Mouse (Mus musculus): ENCODE results near the gene Zfand6. TPM values are rescaled to one million over a fixed set of nuclear protein-coding genes. Genes with fewer than 3 reads are reported as not detected.

Zfand6 gene
- polyA plus RNA-seq, 1 experiment = 287 TPM

- no peak overlapping the region for H3K4me3 ChIP-seq (ENCODE audit: control insufficient read depth, low read depth, low read length)
- no peak overlapping the region for H3K27ac ChIP-seq (ENCODE audit: control insufficient read depth, insufficient read depth, low read depth, low read length)
- H3K4me1 ChIP-seq (ENCODE audit: control insufficient read depth, insufficient read depth, low read length) = no peaks in the 10 kb centered on the region
- no peak for TF ChIP-seq CTCF (IDR thresholded peaks at IDR 0.05; ENCODE audit: control insufficient read depth, insufficient read depth, insufficient replicate concordance, low read depth, low read length)
- no peak for TF ChIP-seq POLR2A (IDR thresholded peaks at IDR 0.05; ENCODE audit: control insufficient read depth, low read depth, low read length)
- H3K36me3 ChIP-seq (ENCODE audit: control insufficient read depth, insufficient read depth, low read length) = no peaks in the 10 kb centered on the region
- H3K27me3 ChIP-seq (ENCODE audit: control insufficient read depth, insufficient read depth, low read length) = no peaks in the 10 kb centered on the region
These were observed 17.1 kb upstream of the Zfand6 start for GRCm38 (mm10) chr7:84706877-84707276.

GRCm38 (mm10) chr7:84690101-84690509 lies 346 bp upstream of the Zfand6 start:
- no peaks in the 10 kb centered on the region for H3K36me3 ChIP-seq (ENCODE audit: control insufficient read depth, insufficient read depth, low read length)
- H3K27ac ChIP-seq (ENCODE audit: control insufficient read depth, insufficient read depth, low read depth, low read length) = peak overlapping the region; percentile 55
- TF ChIP-seq CTCF (IDR thresholded peaks at IDR 0.05; ENCODE audit: control insufficient read depth, insufficient read depth, insufficient replicate concordance, low read depth, low read length) = no peak
- TF ChIP-seq POLR2A (IDR thresholded peaks at IDR 0.05; ENCODE audit: control insufficient read depth, low read depth, low read length) = peak; percentile 67; the same call in 1 of the 2 replicates

GRCm38 (mm10) chr7:84687653-84688580 lies 1.8 kb downstream of the Zfand6 start:
- H3K27me3 ChIP-seq (ENCODE audit: control insufficient read depth, insufficient read depth, low read length) = no peaks in the 10 kb centered on the region
- no peak for TF ChIP-seq CTCF (IDR thresholded peaks at IDR 0.05; ENCODE audit: control insufficient read depth, insufficient read depth, insufficient replicate concordance, low read depth, low read length)
- no peak for TF ChIP-seq POLR2A (IDR thresholded peaks at IDR 0.05; ENCODE audit: control insufficient read depth, low read depth, low read length)
- peak overlapping the region; percentile 60 for H3K4me3 ChIP-seq (ENCODE audit: control insufficient read depth, low read depth, low read length)
- peak overlapping the region; percentile 43; the same call in 1 of the 2 replicates for H3K27ac ChIP-seq (ENCODE audit: control insufficient read depth, insufficient read depth, low read depth, low read length)
- no peaks in the 10 kb centered on the region for H3K36me3 ChIP-seq (ENCODE audit: control insufficient read depth, insufficient read depth, low read length)
- H3K4me1 ChIP-seq (ENCODE audit: control insufficient read depth, insufficient read depth, low read length) = peaks cover 3% of the 10 kb centered on the region

More at GRCm38 (mm10) chr7:84690101-84690509, 346 bp upstream of the Zfand6 start:
- no peaks in the 10 kb centered on the region for H3K27me3 ChIP-seq (ENCODE audit: control insufficient read depth, insufficient read depth, low read length)
- peak overlapping the region; percentile 85 for H3K4me3 ChIP-seq (ENCODE audit: control insufficient read depth, low read depth, low read length)
- H3K4me1 ChIP-seq (ENCODE audit: control insufficient read depth, insufficient read depth, low read length) = peaks cover 3% of the 10 kb centered on the region

- Histone ChIP-seq H3K36me3 (ENCODE audit: control insufficient read depth, insufficient read depth, low read length) (no peaks in the 10 kb centered on the region), H3K4me3 (ENCODE audit: control insufficient read depth, low read depth, low read length) (no peak overlapping the region), H3K4me1 (ENCODE audit: control insufficient read depth, insufficient read depth, low read length) (peaks cover 3% of the 10 kb centered on the region), H3K27me3 (ENCODE audit: control insufficient read depth, insufficient read depth, low read length) (no peaks in the 10 kb centered on the region), H3K27ac (ENCODE audit: control insufficient read depth, insufficient read depth, low read depth, low read length) (no peak overlapping the region)
- TF ChIP-seq CTCF (IDR thresholded peaks at IDR 0.05; ENCODE audit: control insufficient read depth, insufficient read depth, insufficient replicate concordance, low read depth, low read length) (no peak), POLR2A (IDR thresholded peaks at IDR 0.05; ENCODE audit: control insufficient read depth, low read depth, low read length) (no peak)
These were observed 3.4 kb downstream of the Zfand6 start for GRCm38 (mm10) chr7:84686380-84686779.

GRCm38 (mm10) chr7:84684675-84685074 lies 5.1 kb downstream of the Zfand6 start:
- H3K36me3 ChIP-seq (ENCODE audit: control insufficient read depth, insufficient read depth, low read length) = no peaks in the 10 kb centered on the region
- H3K27ac ChIP-seq (ENCODE audit: control insufficient read depth, insufficient read depth, low read depth, low read length) = no peak overlapping the region
- no peaks in the 10 kb centered on the region; the same call in 1 of the 2 replicates for H3K4me1 ChIP-seq (ENCODE audit: control insufficient read depth, insufficient read depth, low read length)
- no peaks in the 10 kb centered on the region for H3K27me3 ChIP-seq (ENCODE audit: control insufficient read depth, insufficient read depth, low read length)
- TF ChIP-seq POLR2A (IDR thresholded peaks at IDR 0.05; ENCODE audit: control insufficient read depth, low read depth, low read length) (no peak), CTCF (IDR thresholded peaks at IDR 0.05; ENCODE audit: control insufficient read depth, insufficient read depth, insufficient replicate concordance, low read depth, low read length) (no peak)
- H3K4me3 ChIP-seq (ENCODE audit: control insufficient read depth, low read depth, low read length) = no peak overlapping the region

- TF ChIP-seq POLR2A (IDR thresholded peaks at IDR 0.05; ENCODE audit: control insufficient read depth, low read depth, low read length) (no peak), CTCF (IDR thresholded peaks at IDR 0.05; ENCODE audit: control insufficient read depth, insufficient read depth, insufficient replicate concordance, low read depth, low read length) (no peak)
- Histone ChIP-seq H3K4me3 (ENCODE audit: control insufficient read depth, low read depth, low read length) (no peak overlapping the region), H3K4me1 (ENCODE audit: control insufficient read depth, insufficient read depth, low read length) (no peaks in the 10 kb centered on the region), H3K27ac (ENCODE audit: control insufficient read depth, insufficient read depth, low read depth, low read length) (no peak overlapping the region), H3K36me3 (ENCODE audit: control insufficient read depth, insufficient read depth, low read length) (no peaks in the 10 kb centered on the region), H3K27me3 (ENCODE audit: control insufficient read depth, insufficient read depth, low read length) (no peaks in the 10 kb centered on the region)
These were observed 8.2 kb downstream of the Zfand6 start for GRCm38 (mm10) chr7:84681558-84681957.

GRCm38 (mm10) chr7:84680931-84681330 lies 8.8 kb downstream of the Zfand6 start:
- TF ChIP-seq POLR2A (IDR thresholded peaks at IDR 0.05; ENCODE audit: control insufficient read depth, low read depth, low read length) (no peak), CTCF (IDR thresholded peaks at IDR 0.05; ENCODE audit: control insufficient read depth, insufficient read depth, insufficient replicate concordance, low read depth, low read length) (no peak)
- no peak overlapping the region for H3K27ac ChIP-seq (ENCODE audit: control insufficient read depth, insufficient read depth, low read depth, low read length)
- no peaks in the 10 kb centered on the region for H3K36me3 ChIP-seq (ENCODE audit: control insufficient read depth, insufficient read depth, low read length)
- no peaks in the 10 kb centered on the region for H3K4me1 ChIP-seq (ENCODE audit: control insufficient read depth, insufficient read depth, low read length)
- H3K4me3 ChIP-seq (ENCODE audit: control insufficient read depth, low read depth, low read length) = no peak overlapping the region
- no peaks in the 10 kb centered on the region for H3K27me3 ChIP-seq (ENCODE audit: control insufficient read depth, insufficient read depth, low read length)

Data from testis, adult 2 months (tissue).